Mouse (Mus musculus): ENCODE measurements around the gene Wdr77. TPM values are rescaled to one million over a fixed set of nuclear protein-coding genes. Genes with fewer than 3 reads are reported as not detected.
"Not testable (repeated sequence)": the region's sequence is repeated elsewhere in the genome, so short reads cannot be mapped to it uniquely, and the experiment has no call there.

Wdr77 gene
- polyA plus RNA-seq, 1 experiment from 2014 or later = 137 TPM

DNA sequence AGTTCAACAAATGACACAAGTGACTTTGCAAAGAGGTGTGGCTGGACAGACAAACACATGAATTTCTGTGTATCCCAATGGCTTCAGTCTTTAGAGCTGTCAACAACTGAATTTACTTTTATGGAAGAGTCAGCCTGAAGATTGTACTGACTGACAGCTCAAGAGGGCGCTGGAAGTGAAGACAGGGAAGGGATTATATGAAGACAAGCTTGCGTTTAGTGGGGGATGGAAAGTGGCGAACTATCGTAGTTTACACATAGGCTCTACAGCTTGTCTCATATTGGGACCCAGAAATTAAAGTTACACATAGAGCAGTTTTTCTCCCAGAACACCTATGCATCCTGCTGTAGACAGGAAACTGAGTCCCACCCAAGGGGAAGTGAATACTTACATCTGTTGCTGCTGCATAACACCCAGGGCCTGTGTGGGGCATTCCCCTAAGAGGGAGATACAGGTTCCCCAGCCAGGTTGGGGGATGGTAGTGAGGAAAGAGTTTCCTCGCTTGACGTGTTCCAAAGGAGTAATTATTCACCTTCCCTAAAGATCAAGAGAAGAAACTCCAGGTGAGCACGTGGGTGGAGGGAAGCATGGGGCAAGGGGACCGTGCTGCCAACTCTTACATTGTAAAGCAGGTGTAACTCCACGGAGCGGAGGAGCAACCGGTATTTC lies 41.7 kb downstream of the Wdr77 start:
- Histone ChIP-seq H3K27me3 (ENCODE audit: control insufficient read depth, insufficient read depth, low read length) (no peaks in the 10 kb centered on the region), H3K4me1 (ENCODE audit: control insufficient read depth, insufficient read depth, low read length) (peaks cover 4% of the 10 kb centered on the region; the same call in 1 of the 2 replicates), H3K4me3 (ENCODE audit: low read depth, low read length) (no peak overlapping the region), H3K27ac (replicated peaks; ENCODE audit: low read depth, low read length) (no peak overlapping the region), H3K4me2 (ENCODE audit: low read depth, severe bottlenecking) (peak overlapping the region; percentile 33), H3K9ac (ENCODE audit: low read length) (no peak overlapping the region), H3K9me3 (ENCODE audit: control insufficient read depth, low read length) (no peaks in the 10 kb centered on the region), H3K36me3 (ENCODE audit: control insufficient read depth, insufficient read depth, low read length) (no peaks in the 10 kb centered on the region)
- ATAC-seq (ENCODE audit: insufficient number of reproducible peaks, low FRiP score, low TSS enrichment, low read depth) = no peak; the same call in 1 of the 2 replicates
- DNase-seq (ENCODE audit: low spot score) = no peak
- WGBS = 17% methylated on average over 11 of the region's 11 CpGs

DNA sequence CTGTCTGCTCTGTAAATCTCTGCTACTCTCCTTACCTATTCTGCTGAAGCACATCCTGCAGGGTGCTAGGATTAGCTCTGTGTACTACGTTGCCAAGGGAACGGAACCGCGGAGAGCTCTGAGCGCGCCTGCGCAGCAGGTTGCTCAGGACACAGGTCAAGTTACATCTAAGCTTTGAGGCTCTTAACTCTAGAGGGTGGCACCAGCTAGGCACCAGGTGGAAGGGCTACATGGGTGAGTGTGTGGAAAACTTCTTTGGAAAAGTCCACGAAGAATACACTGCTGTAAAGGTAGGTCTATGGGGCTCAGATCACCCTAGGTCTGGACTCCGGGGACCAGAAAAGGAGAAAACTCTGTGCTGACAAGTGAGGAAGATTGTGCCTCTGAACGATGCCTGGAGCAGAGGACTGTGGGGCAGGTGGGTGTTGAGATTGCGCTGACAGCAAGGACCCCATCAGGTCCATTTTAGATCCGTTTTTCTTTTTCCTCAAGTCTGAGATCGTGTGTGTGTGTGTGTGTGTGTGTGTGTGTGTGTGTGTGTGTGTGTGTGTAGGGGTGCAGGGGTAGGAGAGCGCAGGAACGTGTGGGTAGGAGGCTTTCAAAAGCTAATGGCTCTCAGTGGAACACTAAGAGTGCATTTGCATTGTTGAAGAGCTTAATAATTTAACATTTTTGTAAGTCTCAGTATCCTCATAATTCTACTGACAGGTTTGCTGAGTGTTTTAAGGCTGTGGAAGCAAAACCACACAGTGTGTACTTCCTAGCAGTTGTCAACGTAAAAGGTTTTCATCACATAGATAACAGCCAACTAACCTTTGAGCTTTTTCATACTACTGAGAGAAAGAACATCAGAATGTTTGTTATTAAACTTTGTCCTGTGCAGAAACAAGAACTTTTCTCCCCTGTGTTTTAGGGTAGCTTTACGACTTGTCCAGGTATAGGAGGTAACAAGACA lies 42.5 kb downstream of the Wdr77 start:
- Histone ChIP-seq H3K27me3 (ENCODE audit: control insufficient read depth, insufficient read depth, low read length) (no peaks in the 10 kb centered on the region), H3K4me1 (ENCODE audit: control insufficient read depth, insufficient read depth, low read length) (peaks cover 4% of the 10 kb centered on the region; the same call in 1 of the 2 replicates), H3K27ac (replicated peaks; ENCODE audit: low read depth, low read length) (no peak overlapping the region), H3K9me3 (ENCODE audit: control insufficient read depth, low read length) (no peaks in the 10 kb centered on the region), H3K4me2 (ENCODE audit: low read depth, severe bottlenecking) (peak overlapping the region; percentile 33), H3K9ac (ENCODE audit: low read length) (no peak overlapping the region), H3K4me3 (ENCODE audit: low read depth, low read length) (no peak overlapping the region), H3K36me3 (ENCODE audit: control insufficient read depth, insufficient read depth, low read length) (no peaks in the 10 kb centered on the region)
- ATAC-seq (ENCODE audit: insufficient number of reproducible peaks, low FRiP score, low TSS enrichment, low read depth) = peak; percentile 97
- peak; percentile 74 for DNase-seq (ENCODE audit: low spot score)
- 23% methylated on average over 17 of the region's 17 CpGs for WGBS

DNA sequence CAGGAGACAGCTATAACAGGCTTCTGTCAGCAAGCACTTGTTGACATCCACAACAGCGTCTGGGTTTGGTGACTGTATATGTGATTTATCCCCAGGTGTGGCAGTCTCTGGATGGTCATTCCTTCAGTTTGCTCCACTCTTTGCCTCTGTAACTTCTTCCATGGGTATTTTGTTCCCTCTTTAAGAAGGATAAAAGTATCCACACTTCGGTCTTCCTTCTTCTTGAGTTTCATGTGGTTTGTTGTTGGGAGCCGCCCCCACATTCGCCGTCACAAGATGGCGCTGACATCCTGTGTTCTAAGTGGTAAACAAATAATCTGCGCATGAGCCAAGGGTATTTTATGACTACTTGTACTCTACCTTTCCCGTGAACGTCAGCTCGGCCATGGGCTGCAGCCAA lies 44.2 kb downstream of the Wdr77 start:
- H3K36me3 ChIP-seq (ENCODE audit: control insufficient read depth, insufficient read depth, low read length); H3K9me3 ChIP-seq (ENCODE audit: control insufficient read depth, low read length); DNase-seq (ENCODE audit: low spot score); ATAC-seq (ENCODE audit: insufficient number of reproducible peaks, low FRiP score, low TSS enrichment, low read depth); H3K4me1 ChIP-seq (ENCODE audit: control insufficient read depth, insufficient read depth, low read length); H3K4me2 ChIP-seq (ENCODE audit: low read depth, severe bottlenecking); H3K9ac ChIP-seq (ENCODE audit: low read length); H3K4me3 ChIP-seq (ENCODE audit: low read depth, low read length); H3K27me3 ChIP-seq (ENCODE audit: control insufficient read depth, insufficient read depth, low read length); H3K27ac ChIP-seq (replicated peaks; ENCODE audit: low read depth, low read length): not testable (repeated sequence)
- WGBS = 59% methylated on average over 10 of the region's 10 CpGs

DNA sequence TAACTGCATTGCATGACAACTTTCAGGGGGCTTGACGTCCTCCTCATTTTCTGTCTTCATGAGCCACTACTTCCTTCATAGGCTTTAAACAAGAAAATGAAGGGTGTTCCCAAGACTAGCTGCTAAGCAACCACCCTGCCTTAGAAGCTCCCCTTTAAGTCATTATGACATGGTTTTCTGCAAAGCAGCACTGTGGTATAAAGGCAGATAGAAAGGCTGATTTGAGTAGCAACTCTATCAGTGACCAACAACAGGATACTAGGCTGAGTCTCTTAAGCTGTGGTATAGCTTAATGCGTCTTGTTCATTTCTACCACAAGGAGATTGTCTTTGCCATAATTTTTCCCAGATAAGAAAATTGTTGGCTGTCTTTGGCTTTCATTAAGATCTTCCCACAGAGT lies 55.4 kb downstream of the Wdr77 start, which contains the start of gene Pifo:
Pifo (minus strand) TSS at position 101 of the 400 bp plus-strand sequence.
- Histone ChIP-seq H3K4me2 (ENCODE audit: low read depth, severe bottlenecking) (no peak within 1 kb of the TSS), H3K9me3 (ENCODE audit: control insufficient read depth, low read length) (no peaks in the 10 kb centered on the region), H3K4me3 (ENCODE audit: low read depth, low read length) (no peak within 1 kb of the TSS), H3K36me3 (ENCODE audit: control insufficient read depth, insufficient read depth, low read length) (no peaks in the 10 kb centered on the region), H3K4me1 (ENCODE audit: control insufficient read depth, insufficient read depth, low read length) (no peaks in the 10 kb centered on the region), H3K27ac (replicated peaks; ENCODE audit: low read depth, low read length) (no peak within 1 kb of the TSS), H3K9ac (ENCODE audit: low read length) (no peak within 1 kb of the TSS), H3K27me3 (ENCODE audit: control insufficient read depth, insufficient read depth, low read length) (no peaks in the 10 kb centered on the region)
- ATAC-seq (ENCODE audit: insufficient number of reproducible peaks, low FRiP score, low TSS enrichment, low read depth) = no peak
- no peak for DNase-seq (ENCODE audit: low spot score)
- 88% methylated on average over 2 of the region's 2 CpGs for WGBS

Other genes starting within 250 kb of the Wdr77 start
- gene Rap1a, start 158.0 kb upstream of the Wdr77 start, polyA plus RNA-seq (2014; fragmentation: Nextera tagmentation; extraction: Ambion mirVana) = 72.7 and 78.5 TPM in 2 replicates
- 0.16 TPM in 1 of 2 replicates, not detected in the other for gene Adora3, start 88.5 kb upstream of the Wdr77 start, polyA plus RNA-seq (2014; fragmentation: Nextera tagmentation; extraction: Ambion mirVana)
- 0.25 TPM in 1 of 2 replicates, not detected in the other for gene Tmigd3, start 88.5 kb upstream of the Wdr77 start, polyA plus RNA-seq (2014; fragmentation: Nextera tagmentation; extraction: Ambion mirVana)
- gene I830077J02Rik, start 26.7 kb upstream of the Wdr77 start, polyA plus RNA-seq (2014; fragmentation: Nextera tagmentation; extraction: Ambion mirVana) = 0.60 and 0.68 TPM in 2 replicates
- gene Atp5f1, start 730 bp downstream of the Wdr77 start, polyA plus RNA-seq (2014; fragmentation: Nextera tagmentation; extraction: Ambion mirVana) = 489 and 505 TPM in 2 replicates
- gene Ovgp1, start 14.3 kb downstream of the Wdr77 start, polyA plus RNA-seq (2014; fragmentation: Nextera tagmentation; extraction: Ambion mirVana) = 2.5 and 2.8 TPM in 2 replicates
- gene Pifo, start 55.3 kb downstream of the Wdr77 start, polyA plus RNA-seq (2014; fragmentation: Nextera tagmentation; extraction: Ambion mirVana) = not detected in 2 replicates
- gene Chil5, start 73.4 kb downstream of the Wdr77 start, polyA plus RNA-seq (2014; fragmentation: Nextera tagmentation; extraction: Ambion mirVana) = not detected in 2 replicates
- not detected in 2 replicates for gene Chia1, start 153.9 kb downstream of the Wdr77 start, polyA plus RNA-seq (2014; fragmentation: Nextera tagmentation; extraction: Ambion mirVana)
- gene Chil3, start 208.2 kb downstream of the Wdr77 start, polyA plus RNA-seq (2014; fragmentation: Nextera tagmentation; extraction: Ambion mirVana) = not detected in 2 replicates